Mouse (Mus musculus) midbrain, embryonic 11.5 days (tissue): ENCODE measurements around the gene Armc8. TPM values are rescaled to one million over a fixed set of nuclear protein-coding genes. Genes with fewer than 3 reads are reported as not detected.

Experiments used
- ATAC-seq: fragments of 200-750 bp; cut with Nextera tagmentation; 2 replicates; pipeline ENCODE4 v1.8.0; 2017; ENCODE audit warnings: moderate TSS enrichment, moderate library complexity; ENCODE audit not compliant: low FRiP score
- DNase-seq: peaks from one replicate; pipeline ENCODE4 v3.0.0; 2015; ENCODE audit warnings: low spot score; ENCODE audit errors: missing footprints
- H3K27ac ChIP-seq: fragments of 300-500 bp; sonication (generic); 2 replicates; pipeline ENCODE4 v1.5.1; 2014; ENCODE audit warnings: low read depth, low read length
- H3K27me3 ChIP-seq: fragments of 300-500 bp; sonication (generic); 2 replicates; pipeline ENCODE4 v1.6.1; 2014; ENCODE audit warnings: mild to moderate bottlenecking, low read length, moderate library complexity, mixed read lengths; ENCODE audit not compliant: control insufficient read depth, insufficient read depth
- H3K36me3 ChIP-seq: fragments of 300-500 bp; sonication (generic); 2 replicates; pipeline ENCODE4 v1.6.1; 2014; ENCODE audit warnings: mild to moderate bottlenecking, low read length, moderate library complexity, mixed read lengths; ENCODE audit not compliant: control insufficient read depth, insufficient read depth
- H3K4me1 ChIP-seq: fragments of 300-500 bp; sonication (generic); 2 replicates; pipeline ENCODE4 v1.6.1; 2014; ENCODE audit warnings: low read length; ENCODE audit not compliant: control insufficient read depth, insufficient read depth
- H3K4me2 ChIP-seq: fragments of 300-500 bp; sonication (generic); 2 replicates; pipeline ENCODE4 v1.6.1; 2014; ENCODE audit warnings: mild to moderate bottlenecking, moderate library complexity
- H3K4me3 ChIP-seq: fragments of 300-500 bp; sonication (generic); 2 replicates; pipeline ENCODE4 v1.5.1; 2014; ENCODE audit warnings: low read depth, low read length
- H3K9ac ChIP-seq: fragments of 300-500 bp; sonication (generic); 2 replicates; pipeline ENCODE4 v1.6.1; 2014; ENCODE audit warnings: low read length
- H3K9me3 ChIP-seq: fragments of 300-500 bp; sonication (generic); 2 replicates; pipeline ENCODE4 v1.6.1; 2016; ENCODE audit warnings: low read length; ENCODE audit not compliant: control insufficient read depth
- WGBS: fragments of 180-500 bp; shearing (Covaris S2); extraction: QIAGEN DNeasy Blood & Tissue Kit; methylation state at CpG from one replicate; pipeline ENCODE4 v1.1.7; 2014; 5-methylcytosine and 5-hydroxymethylcytosine counted together
- polyA plus RNA-seq: library from polyadenylated mRNA; unstranded; fragments of >200 nt; fragmentation: Nextera tagmentation; extraction: Ambion mirVana; gene quantifications from 2 replicates; pipeline ENCODE4 v1.2.1, GENCODE M21; 2014

Gene Armc8
- polyA plus RNA-seq, 1 experiment from 2014 or later = 37.3 TPM

DNA sequence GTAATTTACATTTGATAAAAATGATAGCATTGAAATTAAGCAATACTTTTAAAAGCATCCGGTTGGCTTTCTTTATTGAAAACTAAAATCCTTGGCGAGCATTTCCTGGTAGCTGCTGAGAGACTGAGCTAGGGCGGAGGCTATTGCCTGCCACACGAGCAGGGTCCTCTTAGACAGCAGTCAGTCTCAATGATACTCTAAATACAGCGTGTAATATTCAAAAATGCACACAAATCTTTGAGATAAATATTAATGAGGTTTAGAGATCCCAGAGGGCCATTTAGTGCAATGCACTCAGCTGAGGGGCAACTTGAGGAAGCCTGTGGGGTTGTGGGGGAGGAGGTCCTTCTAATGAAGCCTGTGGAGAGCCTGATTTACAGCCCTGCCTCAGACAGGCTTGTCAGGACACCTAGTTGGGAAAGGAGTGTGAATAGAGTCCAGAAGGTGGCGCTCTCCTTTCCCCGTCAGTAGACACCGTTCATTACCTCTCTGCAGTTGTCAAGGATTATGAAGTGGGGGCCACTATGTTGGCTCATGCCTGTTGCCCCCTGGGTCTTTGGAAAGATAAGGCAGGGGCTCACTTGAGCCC is 124.0 kb downstream of the Armc8 start:
- Histone ChIP-seq H3K4me2 (no peak overlapping the region), H3K9me3 (no peaks in the 10 kb centered on the region), H3K36me3 (no peaks in the 10 kb centered on the region), H3K27ac (no peak overlapping the region), H3K27me3 (no peaks in the 10 kb centered on the region), H3K4me1 (no peaks in the 10 kb centered on the region), H3K4me3 (no peak overlapping the region), H3K9ac (no peak overlapping the region)
- DNase-seq (peak; percentile 87), ATAC-seq (peak; percentile 52; the same call in 1 of the 2 replicates)
- WGBS = 39% methylated on average over 8 of the region's 8 CpGs

GRCm38 (mm10) chr9:99441647-99442433 is 126.9 kb downstream of the Armc8 start:
- no peak for ATAC-seq
- no peaks in the 10 kb centered on the region for H3K9me3 ChIP-seq
- peaks cover 3% of the 10 kb centered on the region; the same call in 1 of the 2 replicates for H3K4me1 ChIP-seq
- H3K36me3 ChIP-seq = no peaks in the 10 kb centered on the region
- WGBS = 91% methylated on average over 4 of the region's 4 CpGs
- no peak overlapping the region for H3K9ac ChIP-seq
- no peak overlapping the region for H3K4me2 ChIP-seq
- peaks cover 13% of the 10 kb centered on the region for H3K27me3 ChIP-seq
- H3K27ac ChIP-seq = no peak overlapping the region
- DNase-seq = no peak
- H3K4me3 ChIP-seq = no peak overlapping the region

- H3K4me3 ChIP-seq = no peak overlapping the region
- peaks cover 13% of the 10 kb centered on the region for H3K27me3 ChIP-seq
- no peak overlapping the region for H3K4me2 ChIP-seq
- H3K9me3 ChIP-seq = no peaks in the 10 kb centered on the region
- no peak for ATAC-seq
- H3K9ac ChIP-seq = no peak overlapping the region
- 87% methylated on average over 5 of the region's 5 CpGs for WGBS
- DNase-seq = no peak
- peaks cover 3% of the 10 kb centered on the region; the same call in 1 of the 2 replicates for H3K4me1 ChIP-seq
- no peaks in the 10 kb centered on the region for H3K36me3 ChIP-seq
- no peak overlapping the region for H3K27ac ChIP-seq
Measured at GRCm38 (mm10) chr9:99440941-99441340, 127.8 kb downstream of the Armc8 start.

DNA sequence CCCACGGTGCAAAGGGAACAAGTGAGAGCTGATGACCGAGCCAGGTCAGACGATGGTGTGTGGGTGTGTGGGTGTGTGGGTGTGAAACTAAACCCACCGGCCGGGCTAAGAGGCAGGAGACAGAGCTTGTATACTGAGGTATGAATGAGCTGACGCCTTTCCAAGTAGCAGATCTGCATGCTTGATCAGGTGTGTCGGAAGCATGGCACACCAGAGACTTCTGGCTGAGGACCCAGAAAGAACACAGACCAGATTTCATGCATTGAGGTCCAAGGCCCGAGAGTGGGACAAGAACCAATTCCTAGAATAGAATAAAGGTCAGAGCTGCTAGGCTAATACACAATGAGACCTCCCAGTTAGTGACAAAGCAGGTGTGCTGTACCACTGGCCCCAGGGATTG is 129.6 kb downstream of the Armc8 start:
- no peak for DNase-seq
- Histone ChIP-seq H3K9ac (no peak overlapping the region), H3K36me3 (no peaks in the 10 kb centered on the region), H3K27ac (no peak overlapping the region), H3K4me3 (no peak overlapping the region), H3K9me3 (no peaks in the 10 kb centered on the region), H3K4me1 (peaks cover 6% of the 10 kb centered on the region; the same call in 1 of the 2 replicates), H3K4me2 (no peak overlapping the region), H3K27me3 (peaks cover 13% of the 10 kb centered on the region)
- ATAC-seq = no peak
- 83% methylated on average over 8 of the region's 8 CpGs for WGBS

GRCm38 (mm10) chr9:99437781-99438565 is 130.7 kb downstream of the Armc8 start:
- ATAC-seq (no peak), DNase-seq (peak; percentile 86)
- Histone ChIP-seq H3K36me3 (no peaks in the 10 kb centered on the region), H3K4me3 (no peak overlapping the region), H3K4me2 (no peak overlapping the region), H3K27me3 (peaks cover 13% of the 10 kb centered on the region), H3K4me1 (peaks cover 7% of the 10 kb centered on the region; the same call in 1 of the 2 replicates), H3K9ac (no peak overlapping the region), H3K27ac (no peak overlapping the region), H3K9me3 (no peaks in the 10 kb centered on the region)
- 78% methylated on average over 12 of the region's 12 CpGs for WGBS

- Histone ChIP-seq H3K9ac (peak within 1 kb of the TSS; percentile 89), H3K4me3 (peak within 1 kb of the TSS; percentile 77), H3K4me1 (peaks cover 7% of the 10 kb centered on the region; the same call in 1 of the 2 replicates), H3K36me3 (no peaks in the 10 kb centered on the region), H3K27ac (peak within 1 kb of the TSS; percentile 45), H3K9me3 (no peaks in the 10 kb centered on the region), H3K4me2 (peak within 1 kb of the TSS; percentile 89), H3K27me3 (peaks cover 13% of the 10 kb centered on the region)
- 21% methylated on average over 27 of the region's 27 CpGs for WGBS
- DNase-seq = peak; percentile 87
- 0 out of 2 replicates have a peak, but pooled peaks have one; percentile 2 for ATAC-seq
Measured at GRCm38 (mm10) chr9:99437031-99437764, 131.5 kb downstream of the Armc8 start, which contains the start of gene Mras. TSS of gene Mras (minus strand) at chr9:99437381.

- Histone ChIP-seq H3K9ac (peak overlapping the region; percentile 89), H3K4me2 (peak overlapping the region; percentile 89), H3K27me3 (peaks cover 13% of the 10 kb centered on the region), H3K9me3 (no peaks in the 10 kb centered on the region), H3K36me3 (no peaks in the 10 kb centered on the region), H3K4me3 (peak overlapping the region; percentile 77), H3K4me1 (peaks cover 7% of the 10 kb centered on the region; the same call in 1 of the 2 replicates), H3K27ac (peak overlapping the region; percentile 45)
- peak; percentile 81 for ATAC-seq
- WGBS = under 1% methylated on average over 69 of the region's 86 CpGs
- peak; percentile 98 for DNase-seq
Measured at GRCm38 (mm10) chr9:99436182-99437030, 132.3 kb downstream of the Armc8 start.
